Mouse (Mus musculus) heart, embryonic 11.5 days (tissue): Measurements from ENCODE around the gene Tmem150c. TPM values are rescaled to one million over a fixed set of nuclear protein-coding genes. Genes with fewer than 3 reads are reported as not detected.

Experiments used
- polyA plus RNA-seq: library from polyadenylated mRNA; unstranded; fragments of >200 nt; fragmentation: Nextera tagmentation; extraction: Ambion mirVana; gene quantifications from 2 replicates; pipeline ENCODE4 v1.2.1, GENCODE M21; 2014

The Tmem150c gene
- polyA plus RNA-seq, 1 experiment from 2014 or later = 0.54 TPM

Other genes starting within 250 kb of the Tmem150c start
- gene Hnrnpd, start 180.9 kb downstream of the Tmem150c start, polyA plus RNA-seq = 113 and 120 TPM in 2 replicates
- gene 4930524J08Rik, start 180.7 kb downstream of the Tmem150c start, polyA plus RNA-seq = 1.5 and 1.7 TPM in 2 replicates
- 117 and 125 TPM in 2 replicates for gene Hnrnpdl, start 120.1 kb downstream of the Tmem150c start, polyA plus RNA-seq
- 28.0 and 31.2 TPM in 2 replicates for gene Enoph1, start 119.8 kb downstream of the Tmem150c start, polyA plus RNA-seq